Mouse (Mus musculus): ENCODE results near the gene Rims1. TPM values are rescaled to one million over a fixed set of nuclear protein-coding genes. Genes with fewer than 3 reads are reported as not detected.
A peak's percentile ranks its signal among the peaks of the same experiment; 100 is the strongest.

Rims1 gene
- polyA plus RNA-seq, 1 experiment from 2014 or later: 0.08 TPM

DNA sequence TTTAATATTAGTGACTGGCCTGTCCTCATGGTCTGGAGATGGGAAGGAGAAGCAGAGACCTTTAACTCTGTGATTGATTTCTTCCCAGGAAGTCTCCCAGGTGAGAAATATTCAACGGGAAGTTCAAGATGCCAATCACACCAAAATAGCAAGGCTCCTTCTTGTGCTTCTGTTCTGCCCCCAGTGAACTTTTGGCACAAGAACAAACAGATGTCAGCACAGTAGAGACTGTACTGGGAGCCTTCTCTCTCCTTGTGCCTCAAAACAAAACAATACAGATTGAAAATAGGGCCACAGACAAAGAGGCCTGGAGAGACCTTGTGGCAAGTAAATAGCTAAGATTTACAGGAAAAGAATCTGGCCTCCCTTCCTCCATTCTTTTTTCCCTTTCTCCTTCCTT is 110.7 kb downstream of the Rims1 start:
- no peak for DNase-seq (ENCODE audit: low spot score)

DNA sequence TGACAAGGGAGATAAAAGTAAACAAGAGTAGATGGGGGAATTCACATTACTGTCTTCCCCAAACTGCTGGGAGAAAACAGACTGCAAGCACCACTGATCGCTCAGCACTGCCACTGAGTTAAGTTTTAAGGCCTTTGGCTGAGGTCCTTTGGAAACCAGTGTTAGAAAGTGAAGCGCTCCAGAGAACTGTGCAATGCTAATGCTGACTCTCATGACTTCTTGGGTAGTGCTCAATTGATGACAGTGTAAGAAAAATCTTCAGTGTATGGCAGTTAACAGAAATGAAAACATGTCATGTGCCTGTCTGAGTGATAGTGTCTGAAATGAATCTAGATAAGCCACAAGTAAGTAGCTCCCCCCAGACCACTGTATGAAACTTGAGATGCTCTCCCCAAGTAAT is 111.3 kb downstream of the Rims1 start:
- no peak for DNase-seq (ENCODE audit: low spot score)

DNA sequence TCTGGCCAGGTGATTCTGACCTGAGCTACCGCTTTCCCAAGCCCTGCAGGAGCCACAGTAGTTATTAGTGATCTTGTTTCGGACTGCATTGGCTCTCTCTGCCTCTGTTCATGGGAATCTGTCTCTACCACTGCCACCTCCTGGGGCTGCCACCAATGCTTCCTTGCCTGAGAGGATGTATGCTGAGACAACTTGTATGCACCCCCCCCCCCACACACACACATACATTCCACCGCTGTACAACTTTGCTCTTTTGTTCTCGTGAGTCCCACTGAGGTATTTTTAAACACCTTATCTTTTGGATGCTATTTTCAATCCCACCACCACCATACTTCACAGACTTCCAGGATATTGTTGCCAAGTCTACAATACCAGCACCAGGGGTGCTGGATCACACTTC is 122.3 kb downstream of the Rims1 start:
- DNase-seq (ENCODE audit: low spot score): no peak

DNA sequence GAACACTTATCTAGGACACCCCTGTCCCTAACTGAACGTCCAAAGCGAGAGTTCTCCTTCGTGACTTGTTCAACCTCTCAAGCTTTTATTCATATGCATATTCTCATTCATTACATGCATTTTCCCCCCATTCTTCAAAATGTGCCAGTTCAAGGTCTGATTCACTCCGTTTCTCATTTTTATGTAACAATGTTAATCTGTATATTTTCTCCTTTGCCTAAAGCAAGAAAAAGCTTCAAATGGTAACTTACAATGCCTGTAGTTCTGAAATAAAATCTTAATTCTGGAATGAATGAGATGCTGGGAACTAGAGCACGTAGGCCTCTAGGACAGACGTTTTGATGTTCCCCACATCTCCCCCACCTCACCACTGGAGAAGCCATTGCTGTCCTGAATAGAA is 141.6 kb downstream of the Rims1 start:
- DNase-seq (ENCODE audit: low spot score): no peak

DNA sequence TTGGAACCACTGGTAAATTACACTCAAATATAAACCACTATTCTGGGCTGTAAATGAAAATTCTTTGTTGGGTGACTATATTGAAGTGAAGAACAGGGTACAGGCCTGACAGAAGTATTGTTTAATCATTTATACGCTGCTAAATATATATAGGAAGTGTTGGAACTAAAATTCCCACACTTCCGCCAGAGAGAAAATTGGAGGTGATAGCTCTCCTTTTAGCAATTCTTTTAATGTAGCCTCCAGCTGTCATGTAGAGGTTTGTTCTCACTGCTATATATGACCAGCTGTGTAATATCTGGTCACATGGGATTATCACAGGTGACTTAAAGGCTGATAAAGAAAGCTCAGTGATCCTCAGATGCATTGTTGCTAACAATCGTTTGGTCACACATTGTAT is 144.0 kb downstream of the Rims1 start:
- DNase-seq (ENCODE audit: low spot score): no peak

DNA sequence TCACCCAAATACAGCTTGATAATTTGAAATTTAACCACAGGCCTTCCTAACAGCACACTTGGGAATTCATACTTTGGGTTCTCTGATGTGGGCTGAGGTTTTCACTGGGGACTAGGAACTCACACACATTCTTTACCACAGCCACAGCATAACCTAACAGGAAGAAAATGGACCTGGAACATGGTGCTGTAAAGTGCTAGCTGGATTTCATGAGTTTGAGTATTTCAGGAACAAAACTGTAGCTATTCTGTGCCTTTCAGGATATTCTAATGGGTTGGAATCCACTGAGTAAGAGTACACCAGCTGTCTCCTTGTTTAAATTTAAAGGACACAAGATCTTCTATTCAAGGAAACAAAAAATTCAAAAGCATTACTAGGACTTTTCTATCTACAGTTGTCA is 149.8 kb downstream of the Rims1 start:
- DNase-seq (ENCODE audit: low spot score): no peak

DNA sequence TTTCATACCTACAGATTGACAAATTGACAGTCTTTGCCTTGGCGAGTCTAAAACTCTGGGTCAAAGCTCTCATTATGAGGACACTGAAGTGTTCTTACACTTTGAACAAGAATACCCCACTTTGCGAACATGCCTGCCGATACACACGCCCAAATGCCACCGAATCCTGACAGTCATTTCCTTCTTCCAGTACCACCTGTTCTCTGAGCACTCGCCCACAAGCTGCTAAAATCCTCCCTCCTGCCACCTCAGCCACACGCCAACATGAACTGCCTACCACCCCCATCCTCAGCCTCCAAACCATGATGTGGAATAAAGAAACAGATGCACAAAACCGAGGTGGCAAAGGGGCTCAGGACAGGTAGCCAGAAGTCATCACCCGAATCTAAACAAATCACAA is 150.9 kb downstream of the Rims1 start:
- no peak for DNase-seq (ENCODE audit: low spot score)

DNA sequence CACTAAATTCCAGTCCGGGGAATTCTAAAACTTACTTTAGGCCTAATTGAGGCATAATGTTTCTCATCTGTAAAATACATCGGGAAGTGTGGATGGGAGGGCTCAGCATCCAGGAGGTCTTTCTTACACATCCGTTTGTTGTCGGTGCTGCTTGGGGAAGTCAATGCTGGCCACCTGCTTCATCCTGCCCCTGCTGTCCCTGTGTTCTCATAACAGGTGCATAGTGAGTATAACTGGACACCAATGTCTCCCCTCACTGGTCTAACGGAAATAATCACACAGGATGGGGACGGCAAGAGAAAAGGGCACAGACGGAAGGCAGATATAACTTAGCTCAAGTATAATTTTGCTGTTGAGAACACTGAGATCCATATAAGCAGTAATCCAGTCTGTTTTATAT is 155.2 kb downstream of the Rims1 start:
- DNase-seq (ENCODE audit: low spot score): no peak

DNA sequence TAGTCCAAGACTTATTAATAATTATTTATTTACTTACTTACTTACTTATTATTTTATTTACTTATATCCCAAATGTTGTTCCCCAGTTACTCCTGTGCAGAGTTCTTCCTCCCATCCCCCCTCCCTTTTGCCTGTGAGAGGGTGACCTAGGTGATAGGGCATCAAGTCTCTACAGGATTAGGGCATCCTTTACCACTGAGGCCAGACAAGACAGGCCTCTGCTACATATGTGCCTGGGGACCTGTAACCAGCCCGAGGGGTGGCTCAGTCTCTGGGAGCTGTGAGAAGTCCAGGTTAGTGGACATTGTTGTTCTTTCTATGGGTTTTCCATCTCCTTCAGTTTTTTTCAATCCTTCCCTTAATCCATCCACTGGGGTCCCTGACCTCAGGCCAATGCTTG is 156.4 kb downstream of the Rims1 start:
- no peak for DNase-seq (ENCODE audit: low spot score)

DNA sequence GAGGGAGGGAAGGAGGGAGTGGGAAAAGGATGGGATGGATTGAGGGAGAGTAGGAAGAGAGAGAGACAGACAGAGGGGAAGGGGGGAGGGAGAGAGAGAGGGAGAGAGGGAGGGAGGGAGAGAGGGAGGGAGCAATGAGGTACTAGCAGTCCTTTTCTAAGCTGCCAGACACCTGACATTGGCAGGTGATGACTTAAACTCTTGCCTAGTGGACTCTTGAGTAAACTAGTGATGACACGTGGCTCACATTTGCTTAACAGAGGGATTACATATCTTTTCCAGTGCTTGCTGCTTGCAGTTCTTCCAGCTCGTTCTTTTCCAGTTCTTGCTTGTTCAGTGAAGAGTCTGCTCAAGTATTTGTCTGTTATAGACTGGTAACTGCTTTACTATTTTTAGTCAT is 160.5 kb downstream of the Rims1 start:
- DNase-seq (ENCODE audit: low spot score): no peak

DNA sequence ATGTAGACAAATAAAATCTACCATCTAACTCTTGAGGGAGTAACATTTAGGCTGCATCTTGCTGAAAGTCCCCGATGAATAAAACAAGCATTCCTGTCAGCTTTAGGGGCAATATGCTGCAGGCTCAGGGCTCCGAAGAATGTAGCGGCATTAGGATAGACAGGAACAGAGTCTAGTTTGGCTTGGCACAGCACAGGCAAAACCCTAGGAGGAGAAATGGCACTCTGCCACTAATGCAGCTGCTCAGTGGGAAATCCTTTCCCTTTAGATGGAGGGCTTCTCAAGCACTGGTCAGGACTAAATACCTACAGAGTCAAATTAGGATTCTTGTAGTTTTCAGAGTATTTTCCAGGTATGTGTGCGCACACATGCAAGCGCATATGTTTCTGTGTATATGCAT is 165.2 kb downstream of the Rims1 start:
- no peak for DNase-seq (ENCODE audit: low spot score)

DNA sequence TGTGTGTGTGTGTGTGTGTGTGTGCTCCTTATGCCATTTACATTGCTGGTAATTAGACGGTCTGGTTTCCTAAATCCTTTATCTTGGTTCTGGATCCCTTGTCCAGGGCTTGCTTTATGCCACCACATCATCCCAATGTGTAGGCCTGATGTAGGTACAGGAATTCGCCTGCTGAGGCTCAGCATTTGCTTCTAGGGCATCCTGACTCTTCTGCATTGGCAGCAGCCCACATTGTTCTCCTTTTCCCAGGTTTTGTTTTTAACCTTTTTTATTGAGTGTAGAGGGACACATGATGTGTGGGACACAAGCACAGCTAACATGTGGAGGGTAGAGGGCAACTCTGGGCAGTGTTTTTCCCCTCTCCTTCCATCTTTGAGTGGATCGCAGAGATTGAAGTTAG is 166.1 kb downstream of the Rims1 start:
- DNase-seq (ENCODE audit: low spot score): no peak

DNA sequence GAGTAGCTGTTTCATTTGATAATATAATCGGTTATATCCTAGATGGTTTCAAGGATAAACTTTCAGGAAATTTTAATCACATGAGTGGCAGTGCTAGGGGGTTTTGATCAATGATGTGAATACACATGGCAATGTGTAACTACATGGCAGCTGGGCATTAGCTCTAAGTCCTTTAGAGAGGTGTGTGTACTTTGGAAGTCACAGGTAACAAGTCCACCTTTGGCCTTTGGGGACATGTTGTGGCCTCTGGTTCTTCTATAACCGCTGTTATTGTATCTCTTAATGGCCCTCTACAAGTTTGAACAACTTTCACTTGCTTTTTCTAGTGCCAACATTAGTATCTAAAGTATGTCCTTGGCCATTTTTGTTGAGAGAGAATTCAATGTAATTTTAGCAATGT is 171.9 kb downstream of the Rims1 start:
- no peak for DNase-seq (ENCODE audit: low spot score)

DNA sequence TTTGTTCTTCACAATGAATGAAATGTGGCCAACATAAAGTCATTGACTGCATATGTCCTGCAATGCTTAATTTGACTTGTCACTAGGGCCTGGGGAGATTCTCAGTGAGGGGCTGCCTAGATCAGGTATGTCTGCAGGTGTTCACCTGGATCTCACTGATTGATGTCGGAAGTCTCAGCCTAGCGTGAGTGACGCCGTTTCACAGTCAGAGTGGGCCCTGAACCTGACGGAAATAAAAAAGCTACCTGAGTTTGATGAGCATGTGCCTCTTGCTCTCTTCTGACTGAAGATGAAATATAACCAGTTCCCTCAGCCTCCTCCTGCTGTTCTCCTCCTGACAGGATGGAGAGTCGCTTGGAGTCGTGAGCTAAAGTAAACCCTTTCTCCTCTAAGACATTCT is 173.2 kb downstream of the Rims1 start:
- DNase-seq (ENCODE audit: low spot score): no peak

DNA sequence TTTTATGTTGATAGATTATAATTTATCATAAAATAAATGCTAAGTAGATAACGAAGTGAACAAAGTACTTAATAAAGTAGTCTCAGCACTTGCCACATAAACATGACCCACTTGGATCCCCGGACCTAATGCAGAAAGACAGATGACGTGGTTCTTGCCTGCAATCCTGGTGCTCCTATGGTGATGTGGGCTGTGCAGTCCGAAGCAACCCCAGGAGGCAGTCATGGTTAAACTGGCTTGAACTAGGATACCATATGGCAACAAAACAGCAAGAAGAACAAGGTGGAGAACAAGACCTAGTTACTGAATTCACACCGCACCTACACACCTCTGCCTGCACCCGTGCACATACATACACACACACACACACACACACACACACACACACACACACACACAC is 173.8 kb downstream of the Rims1 start:
- DNase-seq (ENCODE audit: low spot score): no peak

DNA sequence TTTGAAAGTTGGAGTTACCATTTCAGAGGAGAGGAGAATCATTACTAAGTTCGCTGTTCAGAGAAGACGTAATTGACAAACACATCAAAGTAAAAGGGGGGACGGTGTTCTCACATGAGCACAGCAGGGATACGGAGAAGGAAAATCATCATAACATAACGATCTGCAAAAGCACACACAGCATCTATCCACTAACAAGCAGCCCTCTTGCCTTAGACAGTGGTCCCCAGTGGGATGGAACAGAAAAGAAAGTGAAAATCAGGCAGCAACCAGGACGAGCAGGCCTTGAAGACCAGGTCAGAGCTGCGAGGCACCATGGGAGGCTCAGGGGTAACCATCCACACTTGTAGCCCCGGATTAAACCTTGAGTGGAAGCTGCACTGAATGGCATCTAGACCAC is 176.8 kb downstream of the Rims1 start:
- no peak for DNase-seq (ENCODE audit: low spot score)

DNA sequence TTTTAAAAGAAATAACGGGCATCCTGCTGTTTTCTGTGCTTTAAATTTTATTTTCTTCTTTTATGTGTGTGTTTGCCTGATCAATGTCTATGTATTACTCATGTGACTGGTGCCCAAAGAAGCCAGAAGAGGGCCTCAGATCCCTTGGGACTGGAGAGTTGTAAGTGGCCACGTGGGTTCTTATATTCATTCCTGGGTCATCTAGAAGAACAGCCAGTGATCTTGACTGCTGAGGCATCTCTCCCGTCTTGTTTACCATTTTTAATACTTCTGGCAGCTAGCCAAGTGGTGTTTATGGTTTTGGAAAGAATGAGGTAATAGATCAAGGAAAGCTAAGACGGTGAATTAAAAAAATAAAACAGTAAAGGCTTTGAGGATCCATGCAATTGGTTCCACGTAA is 178.8 kb downstream of the Rims1 start:
- DNase-seq (ENCODE audit: low spot score): no peak

DNA sequence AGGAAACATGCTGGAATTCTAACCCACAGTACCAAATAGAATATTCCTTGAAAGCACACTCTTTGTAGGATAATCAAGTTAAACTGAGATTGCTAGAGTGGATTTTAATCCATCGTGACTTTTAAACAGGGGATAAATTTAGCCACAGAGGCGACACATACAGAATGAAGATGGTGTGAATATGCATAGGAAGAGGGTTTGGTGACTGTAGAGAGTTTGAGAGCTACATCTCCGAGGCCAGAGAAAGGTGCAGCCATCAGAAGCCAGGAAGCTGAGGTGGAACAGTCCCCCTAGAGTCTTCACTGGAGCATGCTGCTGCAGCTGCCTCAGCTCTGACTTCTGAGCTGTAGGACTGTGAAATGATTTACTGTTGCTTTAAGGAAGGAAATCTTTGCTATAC is 179.5 kb downstream of the Rims1 start:
- no peak for DNase-seq (ENCODE audit: low spot score)

DNA sequence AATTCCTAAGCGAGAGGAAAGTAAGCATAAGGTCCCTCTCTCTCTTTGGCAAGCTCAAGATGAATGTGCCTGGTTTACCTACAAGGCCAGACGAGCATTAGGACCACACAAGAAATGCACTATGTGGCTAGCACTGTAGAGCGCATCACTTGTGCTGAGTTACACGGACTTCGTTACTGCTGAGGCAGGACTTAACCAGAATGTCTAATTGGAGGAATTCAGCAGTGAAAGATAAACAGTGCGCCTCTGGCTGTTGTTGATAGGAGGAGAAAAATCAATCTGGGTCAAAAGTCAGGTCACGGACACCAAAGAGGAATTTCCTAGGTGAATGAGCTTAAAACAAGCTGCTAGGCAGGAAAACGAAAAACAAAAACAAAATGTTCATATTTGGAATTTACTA is 185.0 kb downstream of the Rims1 start:
- no peak for DNase-seq (ENCODE audit: low spot score)

DNA sequence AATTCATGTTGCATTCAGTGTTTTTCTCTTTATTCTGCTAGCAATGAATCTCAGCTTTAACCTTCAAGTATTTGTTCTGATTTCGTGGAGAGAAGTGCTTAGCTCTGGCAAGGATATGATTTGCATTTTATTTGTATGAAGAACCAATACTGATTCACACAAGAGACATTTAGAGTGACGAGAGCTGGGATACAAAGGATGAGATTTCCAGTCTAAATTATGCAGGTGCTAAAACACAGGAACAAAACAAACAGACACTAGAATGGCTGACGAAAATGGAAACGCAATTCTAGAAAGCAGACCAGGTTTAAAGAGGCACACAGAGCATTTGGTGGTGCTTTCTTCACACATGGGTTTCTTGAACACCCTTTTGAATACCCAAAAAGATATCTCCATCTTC is 190.2 kb downstream of the Rims1 start:
- no peak for DNase-seq (ENCODE audit: low spot score)

DNA sequence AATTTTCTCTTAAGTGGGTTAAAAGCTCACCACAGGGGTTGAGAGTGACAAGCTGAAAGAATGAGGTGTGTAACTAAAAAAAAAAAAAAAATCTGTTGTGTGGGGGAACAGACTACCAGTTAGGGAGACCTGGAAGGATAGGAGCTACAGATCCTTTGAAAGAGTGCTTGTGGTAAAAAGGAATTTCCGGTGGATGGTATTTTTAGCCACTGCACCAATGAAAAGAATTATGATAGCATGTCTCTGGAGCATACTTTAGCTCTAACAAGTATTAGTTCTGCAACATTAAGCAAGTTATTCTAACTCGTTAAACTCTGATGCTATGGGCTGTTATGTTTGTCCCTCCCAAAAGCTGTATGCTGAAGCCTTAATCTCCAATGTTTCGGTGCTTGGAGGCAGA is 192.2 kb downstream of the Rims1 start:
- no peak for DNase-seq (ENCODE audit: low spot score)

DNA sequence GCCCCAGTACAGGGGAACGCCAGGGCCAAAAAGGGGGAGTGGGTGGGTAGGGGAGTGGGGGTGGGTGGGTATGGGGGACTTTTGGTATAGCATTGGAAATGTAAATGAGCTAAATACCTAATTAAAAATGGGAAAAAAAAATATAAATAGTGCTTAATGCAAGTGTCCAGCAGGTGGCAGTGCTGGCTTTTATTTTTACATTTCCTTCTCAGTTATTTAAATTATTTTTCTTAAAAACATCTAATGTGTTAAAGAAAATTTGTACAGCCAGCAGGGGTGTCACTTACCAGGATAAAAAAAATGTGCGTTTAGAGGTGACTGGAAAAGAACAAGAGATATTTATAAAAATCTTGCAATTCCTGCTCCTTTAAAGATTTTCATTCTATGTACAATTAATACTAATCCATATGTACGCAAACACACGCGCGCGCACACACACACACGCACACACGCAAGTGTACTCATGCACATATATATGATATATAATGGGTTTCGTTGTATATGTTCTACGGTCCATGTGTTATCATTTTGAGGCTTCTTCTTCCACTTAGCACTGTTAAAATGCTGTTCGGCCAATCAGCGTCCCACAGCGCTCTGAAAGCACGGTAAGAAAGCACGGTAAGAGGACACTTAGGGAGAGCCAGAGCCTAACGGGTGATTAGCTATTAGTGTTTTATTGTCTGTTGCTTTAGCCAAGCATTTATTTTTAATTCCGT is 201.3 kb downstream of the Rims1 start:
- peak; percentile 14 for DNase-seq (ENCODE audit: low spot score)

DNA sequence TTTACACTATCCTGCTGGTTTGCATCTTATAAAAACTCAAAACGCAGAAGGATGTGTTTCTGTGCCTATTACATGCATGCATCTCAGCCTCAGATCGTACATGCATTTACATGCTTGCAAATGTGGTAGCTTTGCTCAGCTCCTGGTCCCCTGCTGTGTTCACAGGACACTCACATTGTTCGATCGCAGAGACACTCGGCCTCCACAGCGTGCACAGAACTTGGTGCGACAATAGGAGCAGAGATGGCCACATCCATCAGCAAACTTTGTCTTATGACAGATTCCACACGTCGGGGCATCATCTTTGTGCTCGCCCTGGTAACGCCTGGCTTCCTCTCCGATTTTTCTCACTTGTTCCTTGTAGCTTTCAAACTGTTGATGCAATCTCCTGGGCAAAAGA is 209.6 kb downstream of the Rims1 start:
- DNase-seq (ENCODE audit: low spot score): no peak

DNA sequence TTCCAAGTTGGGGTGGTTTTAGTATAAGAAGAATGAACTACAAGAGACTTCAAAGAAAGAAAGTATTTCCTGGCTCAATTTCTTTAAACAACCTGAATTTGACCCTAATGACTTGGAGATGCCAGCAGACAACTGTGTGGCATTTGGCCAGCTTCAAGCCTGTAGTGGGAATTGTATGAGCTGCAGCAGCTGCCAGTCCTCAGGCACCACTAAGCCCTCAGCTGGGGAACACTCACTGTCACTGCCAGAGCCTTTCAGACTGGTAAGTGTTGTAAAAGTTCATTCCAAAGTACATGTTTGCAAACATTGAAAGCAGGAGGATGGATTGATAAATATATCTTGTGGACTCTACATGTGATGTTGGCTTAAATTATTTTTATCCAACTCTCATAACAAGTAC is 211.0 kb downstream of the Rims1 start:
- no peak for DNase-seq (ENCODE audit: low spot score)

Data from thymus, postnatal 0 days (tissue).